28 mouse cellular contexts compared by ENCODE assay signal in the genomic region with DNA sequence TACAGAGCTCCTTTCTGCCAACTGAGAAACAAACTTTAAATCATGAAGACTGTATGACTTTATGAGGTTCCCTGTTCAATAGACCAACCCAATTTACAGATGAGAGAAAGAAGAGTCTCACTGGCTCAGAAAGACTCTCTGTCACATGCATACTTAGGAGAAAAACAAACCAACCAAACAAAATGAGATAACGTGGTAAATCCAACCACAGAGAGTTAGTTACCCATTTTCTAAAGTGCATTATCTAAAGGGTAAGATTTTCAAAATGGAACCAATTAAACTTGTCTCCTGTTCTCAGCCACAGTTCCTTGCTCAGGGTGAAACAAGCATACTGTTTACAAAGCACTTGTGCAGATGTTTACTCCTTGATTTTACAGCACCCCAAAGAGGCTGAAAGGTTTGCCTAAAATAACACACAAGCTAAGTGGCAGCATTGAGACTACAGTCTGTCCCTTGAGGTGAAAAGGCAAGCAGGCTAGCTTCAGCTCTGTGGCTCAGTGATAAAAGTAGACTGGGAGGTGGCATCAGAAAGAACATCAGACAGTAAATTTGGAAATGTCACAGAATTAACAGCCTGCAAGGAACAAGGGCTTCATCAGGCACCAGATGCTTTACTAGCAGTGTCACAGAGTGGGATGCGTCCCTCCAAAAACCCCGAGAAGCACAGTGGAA. TPM values are rescaled to one million over a fixed set of nuclear protein-coding genes. Genes with fewer than 3 reads are reported as not detected.
DNase-seq lines count a peak whose midpoint lies in the region; ATAC-seq and TF ChIP-seq lines count a peak whose summit lies in the region.
"Had no signal": no experiment of that assay in that cellular context is flagged by ENCODE, and none has a peak within 500 bp of the region (broad histone marks: within the 10 kb centered on the region; RNA-seq: fewer than 3 reads in every experiment).

No protein-coding gene starts in this region.

- WGBS in kidney, embryonic 16.5 days = 27% methylated on average over 3 of the region's 3 CpGs
- 60% methylated on average over 3 of the region's 3 CpGs for WGBS in liver, embryonic 13.5 days (ENCODE audit: insufficient replicate concordance)
- WGBS in liver, embryonic 11.5 days = 75% methylated on average over 3 of the region's 3 CpGs
- 44% methylated on average over 3 of the region's 3 CpGs for WGBS in olfactory bulb, adult 2 months

- no peak for TF ChIP-seq POLR2A in olfactory bulb, adult 2 months (IDR thresholded peaks at IDR 0.05; ENCODE audit: insufficient read depth, low read depth, low read length)

- no peaks in the 10 kb centered on the region for H3K4me1 ChIP-seq in kidney, embryonic 16.5 days (ENCODE audit: insufficient read depth, low read length)
- H3K4me1 ChIP-seq in liver, embryonic 13.5 days (replicated peaks) = peaks cover 17% of the 10 kb centered on the region
- no peaks in the 10 kb centered on the region for H3K4me1 ChIP-seq in liver, embryonic 11.5 days (replicated peaks; ENCODE audit: control insufficient read depth, insufficient read depth, low read length)
- H3K4me1 ChIP-seq in olfactory bulb, adult 2 months (ENCODE audit: control insufficient read depth, insufficient read depth, low read length) = no peaks in the 10 kb centered on the region
- H3K4me1 ChIP-seq: embryonic facial prominence, embryonic 13.5 days; forebrain, embryonic 12.5 days; forebrain, embryonic 15.5 days had no signal

- H3K4me2 ChIP-seq in kidney, embryonic 16.5 days (replicated peaks; ENCODE audit: low read depth, low read length) = no peak overlapping the region
- H3K4me2 ChIP-seq in liver, embryonic 13.5 days = no peak overlapping the region
- H3K4me2 ChIP-seq in liver, embryonic 11.5 days = no peak overlapping the region
- H3K4me2 ChIP-seq: embryonic facial prominence, embryonic 13.5 days; forebrain, embryonic 12.5 days; forebrain, embryonic 15.5 days; heart, embryonic 13.5 days; hindbrain, embryonic 14.5 days had no signal

- H3K4me3 ChIP-seq in kidney, embryonic 16.5 days (ENCODE audit: low read length) = no peak overlapping the region
- no peak overlapping the region for H3K4me3 ChIP-seq in liver, embryonic 13.5 days (replicated peaks)
- H3K4me3 ChIP-seq in liver, embryonic 11.5 days (ENCODE audit: low read depth, low read length) = no peak overlapping the region
- no peak overlapping the region for H3K4me3 ChIP-seq in olfactory bulb, adult 2 months (ENCODE audit: insufficient read depth, low read depth, low read length)
- H3K4me3 ChIP-seq: embryonic facial prominence, embryonic 10.5 days; embryonic facial prominence, embryonic 13.5 days; erythroblast, embryonic 14.5 days; forebrain, embryonic 12.5 days; forebrain, embryonic 15.5 days; heart, adult 2 months; heart, embryonic 10.5 days; heart, embryonic 13.5 days had no signal

- no peak for TF ChIP-seq CTCF in olfactory bulb, adult 2 months (IDR thresholded peaks at IDR 0.05; ENCODE audit: insufficient read depth, low read depth, low read length)

- H3K27ac ChIP-seq in kidney, embryonic 16.5 days (ENCODE audit: low read length) = no peak overlapping the region
- H3K27ac ChIP-seq in liver, embryonic 13.5 days = no peak overlapping the region
- no peak overlapping the region for H3K27ac ChIP-seq in liver, embryonic 11.5 days (ENCODE audit: low read depth, low read length)
- peak overlapping the region; percentile 62 for H3K27ac ChIP-seq in olfactory bulb, adult 2 months (ENCODE audit: insufficient read depth, low read depth, low read length)
- H3K27ac ChIP-seq: embryonic facial prominence, embryonic 10.5 days; embryonic facial prominence, embryonic 13.5 days; forebrain, embryonic 12.5 days; forebrain, embryonic 15.5 days; heart, adult 2 months; heart, embryonic 10.5 days; heart, embryonic 13.5 days; hindbrain, embryonic 14.5 days had no signal

- no peak for DNase-seq in kidney, postnatal 36 days
- no peak for DNase-seq in liver, embryonic 13.5 days
- DNase-seq in liver, embryonic 11.5 days (ENCODE audit: low spot score) = no peak
- DNase-seq in thymus, postnatal 14 days = no peak
- DNase-seq in spleen, postnatal 10 days (ENCODE audit: low spot score in 2 of 2) = no peak
- DNase-seq: adrenal gland, adult 8-10 months; adrenal gland, postnatal 25 days; cerebellum, adult 18-20 months; cerebellum, adult 9-10 months; cerebellum, postnatal 14 days; gastrocnemius, postnatal 10 days; gastrocnemius, postnatal 36 days; heart, adult 2 months; heart, postnatal 14 days; heart, postnatal 4 days had no signal

- no peaks in the 10 kb centered on the region for H3K36me3 ChIP-seq in kidney, embryonic 16.5 days (ENCODE audit: insufficient read depth, low read length)
- H3K36me3 ChIP-seq in liver, embryonic 13.5 days = no peaks in the 10 kb centered on the region
- H3K36me3 ChIP-seq in liver, embryonic 11.5 days (ENCODE audit: control insufficient read depth, insufficient read depth, low read length) = no peaks in the 10 kb centered on the region
- H3K36me3 ChIP-seq: embryonic facial prominence, embryonic 10.5 days; embryonic facial prominence, embryonic 13.5 days; forebrain, embryonic 12.5 days; forebrain, embryonic 15.5 days; heart, embryonic 10.5 days; heart, embryonic 13.5 days had no signal

- ATAC-seq in kidney, embryonic 16.5 days (ENCODE audit: low FRiP score, low TSS enrichment) = peak; percentile 39; the same call in 1 of the 2 replicates
- ATAC-seq in liver, embryonic 13.5 days (ENCODE audit: low read depth) = peak; percentile 57; the same call in 1 of the 2 replicates
- ATAC-seq in liver, embryonic 11.5 days (replicated peaks; ENCODE audit: low FRiP score) = no peak
- 0 out of 2 replicates have a peak, but pooled peaks have one; percentile 39 for ATAC-seq in common myeloid progenitor, adult 5-6 weeks (replicated peaks; ENCODE audit: low read depth, poor library complexity, severe bottlenecking)
- ATAC-seq: activated CD4-positive, CD25-positive, alpha-beta regulatory T cell, adult 4 months; CD4-positive, CD25-positive, alpha-beta regulatory T cell, adult 4 months; forebrain, embryonic 15.5 days had no signal

- H3K9ac ChIP-seq in kidney, embryonic 16.5 days (replicated peaks; ENCODE audit: low read length) = no peak overlapping the region
- no peak overlapping the region for H3K9ac ChIP-seq in liver, embryonic 13.5 days
- no peak overlapping the region for H3K9ac ChIP-seq in liver, embryonic 11.5 days (ENCODE audit: low read depth, low read length)
- H3K9ac ChIP-seq: embryonic facial prominence, embryonic 13.5 days; forebrain, embryonic 12.5 days; forebrain, embryonic 15.5 days; heart, embryonic 13.5 days; hindbrain, embryonic 14.5 days had no signal

- no peaks in the 10 kb centered on the region for H3K9me3 ChIP-seq in kidney, embryonic 16.5 days (ENCODE audit: low read length)
- no peaks in the 10 kb centered on the region for H3K9me3 ChIP-seq in liver, embryonic 13.5 days (replicated peaks)
- no peaks in the 10 kb centered on the region for H3K9me3 ChIP-seq in liver, embryonic 11.5 days (ENCODE audit: control insufficient read depth, low read length)
- H3K9me3 ChIP-seq: embryonic facial prominence, embryonic 10.5 days; embryonic facial prominence, embryonic 13.5 days; forebrain, embryonic 12.5 days; forebrain, embryonic 15.5 days; heart, embryonic 10.5 days; heart, embryonic 13.5 days had no signal

- no peaks in the 10 kb centered on the region for H3K27me3 ChIP-seq in kidney, embryonic 16.5 days (ENCODE audit: insufficient read depth, low read length)
- no peaks in the 10 kb centered on the region for H3K27me3 ChIP-seq in liver, embryonic 13.5 days
- no peaks in the 10 kb centered on the region for H3K27me3 ChIP-seq in liver, embryonic 11.5 days (replicated peaks; ENCODE audit: control insufficient read depth, insufficient read depth, low read length)
- H3K27me3 ChIP-seq: embryonic facial prominence, embryonic 13.5 days; forebrain, embryonic 12.5 days; forebrain, embryonic 15.5 days; heart, embryonic 13.5 days had no signal

RNA-seq across cellular contexts. Expression of a gene that starts 12.7 kb away (rescaled TPM):
- 7.5 and 9.0 TPM in 2 replicates for polyA plus RNA-seq in kidney, embryonic 16.5 days (2015; fragmentation: Nextera tagmentation; extraction: Ambion mirVana)
- 4.4 and 6.7 TPM in 2 replicates for polyA plus RNA-seq in liver, embryonic 13.5 days (2015; fragmentation: Nextera tagmentation; extraction: Ambion mirVana)
- polyA plus RNA-seq in liver, embryonic 11.5 days (2014; fragmentation: Nextera tagmentation; extraction: Ambion mirVana) = 9.8 and 10.5 TPM in 2 replicates
- total RNA-seq in common myeloid progenitor, adult 5-6 weeks (2017) = 20.9 and 22.5 TPM in 2 replicates
- not detected in 2 replicates for polyA plus RNA-seq in olfactory bulb, adult 2 months (2012; ENCODE audit: insufficient read depth, insufficient read length, low replicate concordance, missing spikeins)
